Mouse (Mus musculus) liver, embryonic 14.5 days (tissue): ENCODE measurements around the gene Rab27a. TPM values are rescaled to one million over a fixed set of nuclear protein-coding genes. Genes with fewer than 3 reads are reported as not detected.

Source experiments
- ATAC-seq: fragments of 200-750 bp; cut with Nextera tagmentation; 2 replicates; pipeline ENCODE4 v1.8.0; 2017; ENCODE audit warnings: moderate number of reproducible peaks, mild to moderate bottlenecking, moderate library complexity; ENCODE audit not compliant: insufficient read depth
- DNase-seq, 3 experiments: peaks; one replicate each; pipeline ENCODE4 v3.0.0-alpha.2; 2012 to 2013; ENCODE audit warnings: low read depth in 3 of 3, low spot score in 3 of 3
- H3K27ac ChIP-seq: fragments of 300-500 bp; sonication (generic); 2 replicates; pipeline ENCODE4 v1.5.1; 2014; ENCODE audit warnings: moderate library complexity, mild to moderate bottlenecking, control low read depth, inconsistent platforms
- H3K27me3 ChIP-seq: fragments of 300-500 bp; sonication (generic); 2 replicates; pipeline ENCODE4 v1.6.1; 2014; ENCODE audit warnings: mild to moderate bottlenecking, low read length, moderate library complexity; ENCODE audit not compliant: control insufficient read depth, insufficient read depth
- H3K36me3 ChIP-seq: fragments of 300-500 bp; sonication (generic); replicated peaks from 2 replicates; pipeline ENCODE4 v1.6.1; 2014; ENCODE audit warnings: low read depth; ENCODE audit not compliant: control insufficient read depth, insufficient read depth
- H3K4me1 ChIP-seq, 2 experiments: fragments of 200-500 bp in 1 of 2; fragments of 300-500 bp in 1 of 2; sonication (generic) in 1 of 2; replicated peaks; 2 replicates each; pipeline ENCODE4 v1.6.1; 2012 to 2014; ENCODE audit warnings: antibody characterized with exemption in 1 of 2, inconsistent platforms in 1 of 2, low read length in 1 of 2; ENCODE audit not compliant: control insufficient read depth in 2 of 2, insufficient read depth in 2 of 2
- H3K4me2 ChIP-seq: fragments of 300-500 bp; sonication (generic); 2 replicates; pipeline ENCODE4 v1.6.1; 2014; ENCODE audit warnings: low read depth, mild to moderate bottlenecking, control low read depth, moderate library complexity
- H3K4me3 ChIP-seq, 2 experiments: fragments of 200-500 bp in 1 of 2; fragments of 300-500 bp in 1 of 2; sonication (generic) in 1 of 2; 2 replicates each; pipeline ENCODE4 v1.5.1; 2012 to 2014; ENCODE audit warnings: low read depth in 2 of 2, low read length in 2 of 2, mild to moderate bottlenecking in 2 of 2, control low read depth in 1 of 2, inconsistent platforms in 1 of 2, moderate library complexity in 1 of 2; ENCODE audit not compliant: insufficient read depth in 1 of 2
- H3K9ac ChIP-seq: fragments of 300-500 bp; sonication (generic); replicated peaks from 2 replicates; pipeline ENCODE4 v1.6.1; 2014; ENCODE audit warnings: mild to moderate bottlenecking, control low read depth, moderate library complexity
- H3K9me3 ChIP-seq: fragments of 300-500 bp; sonication (generic); 2 replicates; pipeline ENCODE4 v1.6.1; 2016; ENCODE audit warnings: low read length, mixed read lengths; ENCODE audit not compliant: control insufficient read depth
- CTCF ChIP-seq: IDR thresholded peaks from 2 replicates; pipeline ENCODE4 v1.5.1; 2016; ENCODE audit warnings: antibody characterized with exemption, low read depth, control low read depth
- EP300 ChIP-seq: IDR thresholded peaks from 2 replicates; pipeline ENCODE4 v1.6.1; 2016; ENCODE audit warnings: antibody characterized with exemption, low read depth
- whole genome bisulfite sequencing: fragments of 180-500 bp; shearing (Covaris S2); extraction: QIAGEN DNeasy Blood & Tissue Kit; methylation state at CpG from one replicate; pipeline ENCODE4 v1.1.7; 2014; ENCODE audit not compliant: insufficient replicate concordance; 5-methylcytosine and 5-hydroxymethylcytosine counted together
- polyA plus RNA-seq, 2 experiments: library from polyadenylated mRNA; depleted of rRNA in 1 of 2; stranded (reverse) in 1 of 2; unstranded in 1 of 2; fragments of >200 nt; fragmentation: Nextera tagmentation in 1 of 2; extraction: Ambion mirVana in 1 of 2; gene quantifications; 2 replicates each; pipeline versions ENCODE4 v1.2.1 to v1.2.3; 2012 to 2014

The Rab27a gene
- polyA plus RNA-seq, 2 experiments, result 1.6 to 2.8 TPM

GRCm38 (mm10) chr9:73079801-73080325, 35.2 kb downstream of the Rab27a start:
- Histone ChIP-seq H3K27me3 (no peaks in the 10 kb centered on the region), H3K36me3 (no peaks in the 10 kb centered on the region), H3K9me3 (no peaks in the 10 kb centered on the region), H3K4me3 (no peak overlapping the region), H3K27ac (no peak overlapping the region), H3K4me1 (no peaks in the 10 kb centered on the region), H3K9ac (no peak overlapping the region), H3K4me2 (no peak overlapping the region)
- 56% methylated on average over 7 of the region's 7 CpGs for WGBS
- TF ChIP-seq EP300 (no peak), CTCF (no peak)
- DNase-seq (no peak), ATAC-seq (no peak)

GRCm38 (mm10) chr9:73082291-73083000, 37.8 kb downstream of the Rab27a start:
- no peak for ATAC-seq
- Histone ChIP-seq H3K27ac (no peak overlapping the region), H3K27me3 (no peaks in the 10 kb centered on the region), H3K4me2 (no peak overlapping the region), H3K9me3 (no peaks in the 10 kb centered on the region), H3K9ac (no peak overlapping the region), H3K36me3 (no peaks in the 10 kb centered on the region), H3K4me3 (no peak overlapping the region), H3K4me1 (peaks cover 0 to 4% of the 10 kb centered on the region in 2 experiments; a peak in 1 of 4 replicates)
- TF ChIP-seq EP300, result no peak
- no peak for TF ChIP-seq CTCF
- 75% methylated on average over 8 of the region's 8 CpGs for WGBS
- DNase-seq, result no peak

- Histone ChIP-seq H3K27ac (no peak overlapping the region), H3K27me3 (no peaks in the 10 kb centered on the region), H3K9me3 (no peaks in the 10 kb centered on the region), H3K36me3 (no peaks in the 10 kb centered on the region), H3K4me2 (no peak overlapping the region), H3K4me1 (peaks cover 0 to 4% of the 10 kb centered on the region in 2 experiments; a peak in 1 of 4 replicates), H3K9ac (no peak overlapping the region), H3K4me3 (no peak overlapping the region)
- 41% methylated on average over 6 of the region's 6 CpGs for WGBS
- no peak for DNase-seq
- no peak for TF ChIP-seq EP300
- TF ChIP-seq CTCF, result no peak
- no peak for ATAC-seq
Measured at GRCm38 (mm10) chr9:73083956-73084355, 39.3 kb downstream of the Rab27a start.

GRCm38 (mm10) chr9:73085845-73086244, 41.2 kb downstream of the Rab27a start:
- Histone ChIP-seq H3K4me3 (no peak overlapping the region), H3K27ac (no peak overlapping the region), H3K9me3 (no peaks in the 10 kb centered on the region), H3K4me2 (no peak overlapping the region), H3K9ac (no peak overlapping the region), H3K4me1 (peaks cover 0 to 4% of the 10 kb centered on the region in 2 experiments; a peak in 1 of 4 replicates), H3K27me3 (no peaks in the 10 kb centered on the region), H3K36me3 (no peaks in the 10 kb centered on the region)
- WGBS, result 13% methylated on average over 6 of the region's 6 CpGs
- DNase-seq (no peak), ATAC-seq (no peak)
- no peak for TF ChIP-seq CTCF
- TF ChIP-seq EP300, result no peak

GRCm38 (mm10) chr9:73087121-73087520, 42.5 kb downstream of the Rab27a start:
- Histone ChIP-seq H3K9ac (no peak overlapping the region), H3K9me3 (no peaks in the 10 kb centered on the region), H3K4me1 (peaks cover 0 to 4% of the 10 kb centered on the region in 2 experiments; a peak in 1 of 4 replicates), H3K27ac (no peak overlapping the region), H3K27me3 (no peaks in the 10 kb centered on the region), H3K36me3 (no peaks in the 10 kb centered on the region), H3K4me2 (no peak overlapping the region), H3K4me3 (no peak overlapping the region)
- DNase-seq, result no peak
- WGBS, result 50% methylated on average over 8 of the region's 8 CpGs
- no peak for ATAC-seq
- no peak for TF ChIP-seq EP300
- TF ChIP-seq CTCF, result no peak
